Mouse (Mus musculus) liver, embryonic 15.5 days (tissue): ENCODE results near the gene Morc2a. TPM values are rescaled to one million over a fixed set of nuclear protein-coding genes. Genes with fewer than 3 reads are reported as not detected.

ENCODE experiments used
- ATAC-seq: fragments of 200-750 bp; cut with Nextera tagmentation; 2 replicates; pipeline ENCODE4 v1.8.0; 2017; ENCODE audit warnings: moderate number of reproducible peaks, mild to moderate bottlenecking, moderate library complexity; ENCODE audit not compliant: insufficient read depth
- H3K27ac ChIP-seq: fragments of 300-500 bp; sonication (generic); replicated peaks from 2 replicates; pipeline ENCODE4 v1.5.1; 2015; ENCODE audit warnings: mild to moderate bottlenecking, inconsistent platforms
- H3K27me3 ChIP-seq: fragments of 300-500 bp; sonication (generic); 2 replicates; pipeline ENCODE4 v1.6.1; 2015; ENCODE audit warnings: mild to moderate bottlenecking, inconsistent platforms
- H3K36me3 ChIP-seq: fragments of 300-500 bp; sonication (generic); replicated peaks from 2 replicates; pipeline ENCODE4 v1.6.1; 2015; ENCODE audit warnings: moderate library complexity, mild to moderate bottlenecking, inconsistent platforms
- H3K4me1 ChIP-seq: fragments of 300-500 bp; sonication (generic); replicated peaks from 2 replicates; pipeline ENCODE4 v1.6.1; 2015; ENCODE audit warnings: inconsistent platforms
- H3K4me2 ChIP-seq: fragments of 300-500 bp; sonication (generic); 2 replicates; pipeline ENCODE4 v1.6.1; 2015; ENCODE audit warnings: moderate library complexity, mild to moderate bottlenecking, inconsistent platforms
- H3K4me3 ChIP-seq: fragments of 300-500 bp; sonication (generic); replicated peaks from 2 replicates; pipeline ENCODE4 v1.5.1; 2015; ENCODE audit warnings: mild to moderate bottlenecking, inconsistent platforms
- H3K9ac ChIP-seq: fragments of 300-500 bp; sonication (generic); 2 replicates; pipeline ENCODE4 v1.6.1; 2015; ENCODE audit warnings: moderate library complexity, mild to moderate bottlenecking, inconsistent platforms
- H3K9me3 ChIP-seq: fragments of 300-500 bp; sonication (generic); replicated peaks from 2 replicates; pipeline ENCODE4 v1.6.1; 2016; ENCODE audit warnings: inconsistent platforms
- WGBS: fragments of 180-500 bp; shearing (Covaris S2); methylation state at CpG from one replicate; pipeline ENCODE4 v1.1.7; 2015; ENCODE audit warnings: mixed read lengths; ENCODE audit not compliant: insufficient replicate concordance; 5-methylcytosine and 5-hydroxymethylcytosine counted together
- polyA plus RNA-seq: library from polyadenylated mRNA; unstranded; fragments of >200 nt; fragmentation: Nextera tagmentation; extraction: Ambion mirVana; gene quantifications from 2 replicates; pipeline ENCODE4 v1.2.1, GENCODE M21; 2015

Morc2a gene
- polyA plus RNA-seq, 1 experiment from 2014 or later = 5.5 TPM

- H3K9me3 ChIP-seq = no peaks in the 10 kb centered on the region
- H3K36me3 ChIP-seq = no peaks in the 10 kb centered on the region
- H3K4me2 ChIP-seq = no peak overlapping the region
- no peaks in the 10 kb centered on the region for H3K4me1 ChIP-seq
- 31% methylated on average over 15 of the region's 15 CpGs for WGBS
- no peak overlapping the region for H3K4me3 ChIP-seq
- H3K9ac ChIP-seq = no peak overlapping the region
- H3K27ac ChIP-seq = no peak overlapping the region
- ATAC-seq = no peak
- no peaks in the 10 kb centered on the region for H3K27me3 ChIP-seq
Observed at GRCm38 (mm10) chr11:3714486-3714885, 65.5 kb downstream of the Morc2a start.

GRCm38 (mm10) chr11:3716662-3717061, 67.7 kb downstream of the Morc2a start:
- 69% methylated on average over 6 of the region's 6 CpGs for WGBS
- no peaks in the 10 kb centered on the region for H3K9me3 ChIP-seq

GRCm38 (mm10) chr11:3722036-3722435, 73.0 kb downstream of the Morc2a start:
- Histone ChIP-seq H3K27ac (no peak overlapping the region), H3K9me3 (no peaks in the 10 kb centered on the region), H3K27me3 (no peaks in the 10 kb centered on the region), H3K4me2 (no peak overlapping the region), H3K4me1 (no peaks in the 10 kb centered on the region), H3K36me3 (no peaks in the 10 kb centered on the region), H3K9ac (no peak overlapping the region), H3K4me3 (no peak overlapping the region)
- 42% methylated on average over 3 of the region's 3 CpGs for WGBS
- ATAC-seq = no peak

More at GRCm38 (mm10) chr11:3716662-3717061, 67.7 kb downstream of the Morc2a start:
- ATAC-seq = no peak
- no peak overlapping the region for H3K27ac ChIP-seq
- H3K4me1 ChIP-seq = no peaks in the 10 kb centered on the region
- no peak overlapping the region for H3K4me3 ChIP-seq
- no peak overlapping the region for H3K9ac ChIP-seq
- no peaks in the 10 kb centered on the region for H3K27me3 ChIP-seq
- no peaks in the 10 kb centered on the region for H3K36me3 ChIP-seq
- no peak overlapping the region for H3K4me2 ChIP-seq

- H3K4me2 ChIP-seq = no peak overlapping the region
Observed at GRCm38 (mm10) chr11:3722861-3723260, 73.9 kb downstream of the Morc2a start.

GRCm38 (mm10) chr11:3723910-3724309, 74.9 kb downstream of the Morc2a start:
- Histone ChIP-seq H3K4me1 (no peaks in the 10 kb centered on the region), H3K27ac (no peak overlapping the region), H3K27me3 (no peaks in the 10 kb centered on the region), H3K4me3 (no peak overlapping the region), H3K36me3 (no peaks in the 10 kb centered on the region), H3K9ac (no peak overlapping the region), H3K9me3 (no peaks in the 10 kb centered on the region), H3K4me2 (no peak overlapping the region)
- no peak for ATAC-seq
- WGBS = 65% methylated on average over 4 of the region's 4 CpGs

More at GRCm38 (mm10) chr11:3722861-3723260, 73.9 kb downstream of the Morc2a start:
- Histone ChIP-seq H3K9me3 (no peaks in the 10 kb centered on the region), H3K27me3 (no peaks in the 10 kb centered on the region), H3K36me3 (no peaks in the 10 kb centered on the region), H3K27ac (no peak overlapping the region), H3K9ac (no peak overlapping the region), H3K4me1 (no peaks in the 10 kb centered on the region), H3K4me3 (no peak overlapping the region)
- 33% methylated on average over 3 of the region's 3 CpGs for WGBS
- ATAC-seq = no peak

- no peak overlapping the region for H3K27ac ChIP-seq
- 53% methylated on average over 5 of the region's 5 CpGs for WGBS
- ATAC-seq = no peak
- no peaks in the 10 kb centered on the region for H3K27me3 ChIP-seq
- H3K4me2 ChIP-seq = no peak overlapping the region
- no peaks in the 10 kb centered on the region for H3K36me3 ChIP-seq
- H3K9me3 ChIP-seq = no peaks in the 10 kb centered on the region
- no peaks in the 10 kb centered on the region for H3K4me1 ChIP-seq
- H3K4me3 ChIP-seq = no peak overlapping the region
- no peak overlapping the region for H3K9ac ChIP-seq
Observed at GRCm38 (mm10) chr11:3724726-3725125, 75.7 kb downstream of the Morc2a start.

- H3K4me3 ChIP-seq = no peak overlapping the region
- no peak for ATAC-seq
- no peaks in the 10 kb centered on the region for H3K36me3 ChIP-seq
- no peaks in the 10 kb centered on the region for H3K9me3 ChIP-seq
- no peak overlapping the region for H3K4me2 ChIP-seq
- no peaks in the 10 kb centered on the region for H3K4me1 ChIP-seq
- H3K9ac ChIP-seq = no peak overlapping the region
- no peak overlapping the region for H3K27ac ChIP-seq
- H3K27me3 ChIP-seq = no peaks in the 10 kb centered on the region
- WGBS = 48% methylated on average over 10 of the region's 10 CpGs
Observed at GRCm38 (mm10) chr11:3725331-3726054, 76.5 kb downstream of the Morc2a start.

- no peak overlapping the region for H3K4me3 ChIP-seq
- 48% methylated on average over 9 of the region's 9 CpGs for WGBS
- H3K9ac ChIP-seq = no peak overlapping the region
- no peak overlapping the region for H3K4me2 ChIP-seq
- no peak overlapping the region for H3K27ac ChIP-seq
- no peaks in the 10 kb centered on the region for H3K36me3 ChIP-seq
- no peaks in the 10 kb centered on the region for H3K4me1 ChIP-seq
- no peaks in the 10 kb centered on the region for H3K9me3 ChIP-seq
- no peak for ATAC-seq
- no peaks in the 10 kb centered on the region for H3K27me3 ChIP-seq
Observed at GRCm38 (mm10) chr11:3727438-3728105, 78.6 kb downstream of the Morc2a start.

GRCm38 (mm10) chr11:3731469-3731868, 82.5 kb downstream of the Morc2a start:
- Histone ChIP-seq H3K36me3 (no peaks in the 10 kb centered on the region), H3K27ac (no peak overlapping the region), H3K4me1 (no peaks in the 10 kb centered on the region), H3K9me3 (no peaks in the 10 kb centered on the region), H3K4me3 (no peak overlapping the region), H3K4me2 (no peak overlapping the region), H3K9ac (no peak overlapping the region), H3K27me3 (no peaks in the 10 kb centered on the region)
- no peak for ATAC-seq
- WGBS = 63% methylated on average over 4 of the region's 4 CpGs

GRCm38 (mm10) chr11:3733933-3734636, 85.1 kb downstream of the Morc2a start:
- no peaks in the 10 kb centered on the region for H3K36me3 ChIP-seq
- 63% methylated on average over 14 of the region's 14 CpGs for WGBS
- H3K4me2 ChIP-seq = no peak overlapping the region
- ATAC-seq = no peak
- no peaks in the 10 kb centered on the region for H3K9me3 ChIP-seq
- H3K9ac ChIP-seq = no peak overlapping the region
- H3K4me1 ChIP-seq = no peaks in the 10 kb centered on the region
- no peak overlapping the region for H3K4me3 ChIP-seq
- H3K27ac ChIP-seq = no peak overlapping the region
- no peaks in the 10 kb centered on the region for H3K27me3 ChIP-seq

- Histone ChIP-seq H3K4me2 (no peak overlapping the region), H3K27me3 (no peaks in the 10 kb centered on the region), H3K27ac (no peak overlapping the region), H3K9ac (no peak overlapping the region), H3K4me3 (no peak overlapping the region), H3K36me3 (no peaks in the 10 kb centered on the region), H3K9me3 (no peaks in the 10 kb centered on the region), H3K4me1 (no peaks in the 10 kb centered on the region)
- ATAC-seq = no peak
- 66% methylated on average over 11 of the region's 11 CpGs for WGBS
Observed at GRCm38 (mm10) chr11:3735715-3736114, 86.7 kb downstream of the Morc2a start.
